Mouse (Mus musculus) B cell, adult 2 months (primary cell): Measurements from ENCODE around the gene Aspa.
"Not testable (repeated sequence)": the region's sequence is repeated elsewhere in the genome, so short reads cannot be mapped to it uniquely, and the experiment has no call there.

Source experiments
- DNase-seq, 2 experiments: peaks; one replicate each; pipeline ENCODE4 v3.0.0; 2022

The Aspa gene

DNA sequence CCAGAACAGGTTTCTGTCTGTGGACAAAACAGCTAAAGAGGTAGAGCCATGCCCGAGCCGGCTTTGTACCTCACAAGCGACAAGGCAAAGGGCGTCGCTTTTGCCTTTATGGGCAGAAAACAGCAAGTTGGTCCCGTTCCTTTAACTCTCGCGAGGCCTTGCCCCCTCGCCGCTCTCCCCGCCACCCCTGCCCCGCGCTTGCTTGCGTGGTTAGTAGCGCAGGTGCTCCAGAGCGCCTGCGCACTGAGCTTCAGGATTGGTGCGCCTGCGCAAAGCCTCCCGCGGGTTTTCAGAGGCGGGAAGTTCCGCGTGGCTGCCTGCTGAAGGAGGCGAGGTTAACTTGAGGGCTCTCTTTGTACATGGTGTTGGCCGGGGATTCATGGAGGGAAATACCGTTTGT lies at the start of gene Aspa, which contains the start of the genes Gm49340 and Spata22:
Gene Aspa, minus strand, starts transcription at position 155 of the 400 bp plus-strand sequence.
Gene Gm49340, plus strand, starts transcription at position 300 of the 400 bp plus-strand sequence.
Gene Spata22, plus strand, starts transcription at position 300 of the 400 bp plus-strand sequence.
- no peak for DNase-seq

DNA sequence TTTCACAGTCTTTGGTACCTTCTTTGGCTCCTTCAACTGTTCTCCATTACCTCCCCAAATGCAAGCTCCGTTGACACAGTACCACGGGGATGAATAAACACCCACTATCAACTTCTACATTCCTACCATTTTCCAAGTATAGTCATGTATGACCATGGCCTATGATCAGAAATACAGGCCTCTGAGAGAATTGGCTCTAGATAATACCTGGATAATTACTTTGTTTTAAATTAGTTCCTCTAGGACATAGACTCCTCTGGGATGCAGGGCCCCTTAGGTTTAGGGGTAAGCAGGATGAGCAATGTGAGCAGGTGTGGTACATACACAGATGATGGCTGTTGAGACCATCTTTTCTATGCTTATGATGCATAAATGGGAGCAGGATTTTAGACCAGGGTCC lies 41.5 kb upstream of the Aspa start, which contains the start of gene Olfr376:
Gene Olfr376, plus strand, starts transcription at position 301 of the 400 bp plus-strand sequence.
- DNase-seq = no peak

GRCm38 (mm10) chr11:73350483-73350882 lies 21.1 kb upstream of the Aspa start, which contains the start of gene Olfr20:
Olfr20 (plus strand) TSS chr11:73350783.
- no peak for DNase-seq

- no peak for DNase-seq
Observed at GRCm38 (mm10) chr11:73336919-73337318, 7.5 kb upstream of the Aspa start.

DNA sequence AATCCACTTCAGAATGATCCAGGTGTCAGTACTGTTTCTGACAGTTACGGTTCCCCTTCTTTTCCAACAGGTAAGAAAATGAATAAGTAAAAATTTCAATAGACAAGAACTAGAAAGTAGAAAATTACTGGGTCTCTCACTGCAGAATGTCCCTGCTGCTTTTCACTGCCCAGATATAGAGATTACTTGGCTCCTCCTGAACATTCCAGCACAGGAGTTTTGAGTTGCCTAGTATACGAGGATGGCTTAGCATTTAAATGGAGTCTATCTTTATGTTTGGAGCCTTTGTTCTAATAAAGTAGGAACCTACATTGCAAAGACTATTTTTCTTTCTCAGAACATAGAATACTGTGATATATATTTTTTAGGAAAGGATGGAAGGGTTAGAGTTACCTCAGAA lies 4.0 kb upstream of the Aspa start:
- no peak for DNase-seq

DNA sequence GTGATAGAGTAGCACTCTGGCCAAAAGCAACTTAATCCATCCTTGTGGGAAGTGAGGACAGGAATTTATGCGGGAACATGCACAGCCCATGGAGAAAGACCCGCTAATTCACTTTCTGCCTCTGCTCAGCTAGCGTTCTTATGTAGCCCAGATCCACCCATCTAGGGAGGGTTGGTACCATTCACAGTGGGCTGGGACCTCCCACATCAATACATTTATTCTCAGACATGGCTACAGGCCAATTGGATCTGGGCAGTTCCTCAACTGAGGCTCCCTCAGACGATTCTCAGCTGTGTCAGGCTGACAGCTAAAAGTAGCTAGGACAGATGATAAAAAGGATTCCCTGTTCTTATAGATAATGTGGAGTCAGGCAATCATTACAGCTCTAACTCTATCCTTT lies 2.0 kb downstream of the Aspa start:
- DNase-seq = no peak

- DNase-seq = no peak
Observed at GRCm38 (mm10) chr11:73326485-73326886, 2.9 kb downstream of the Aspa start.

DNA sequence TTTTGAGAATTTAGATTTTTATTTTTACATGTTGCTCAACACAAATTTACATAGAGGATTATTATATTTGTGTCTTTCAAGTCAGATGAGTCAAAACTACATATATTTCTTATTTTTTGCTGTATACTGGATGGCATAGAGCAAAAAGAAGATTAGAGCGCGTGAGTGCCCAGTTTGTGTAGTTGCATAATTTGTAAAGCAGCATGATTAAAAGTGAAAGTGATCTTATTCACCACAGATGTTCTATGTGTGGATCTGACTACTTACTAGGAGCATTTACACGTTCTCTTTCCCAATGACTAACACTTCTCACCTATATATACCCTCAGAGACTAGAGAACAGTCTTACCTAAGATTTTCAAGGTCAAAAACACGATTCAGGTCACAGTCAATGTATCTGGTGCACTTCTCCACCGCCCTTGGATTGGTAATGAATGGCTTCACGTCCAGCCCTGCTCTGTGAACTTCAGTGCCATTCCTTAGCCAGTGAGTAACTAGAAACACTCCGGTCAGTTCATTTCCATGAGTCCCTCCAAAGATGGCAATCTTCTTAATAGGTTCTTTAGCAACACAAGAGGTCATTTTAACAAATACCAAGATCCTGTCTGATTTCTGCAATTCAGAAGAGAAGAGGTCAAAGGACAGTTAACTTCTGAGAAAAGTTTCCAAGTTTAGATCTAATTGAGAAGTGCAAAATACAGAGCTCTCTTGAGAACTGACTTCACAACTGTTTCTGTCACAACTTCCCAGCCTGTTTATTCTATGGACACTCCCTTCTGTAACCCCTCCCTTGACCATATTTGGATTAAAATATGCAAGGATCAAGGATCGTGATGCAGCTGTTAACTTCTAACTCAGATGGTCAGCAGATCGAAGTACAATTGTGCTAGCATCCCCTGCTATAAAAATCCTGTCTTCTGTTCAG lies 5.2 kb downstream of the Aspa start:
- DNase-seq = no peak

DNA sequence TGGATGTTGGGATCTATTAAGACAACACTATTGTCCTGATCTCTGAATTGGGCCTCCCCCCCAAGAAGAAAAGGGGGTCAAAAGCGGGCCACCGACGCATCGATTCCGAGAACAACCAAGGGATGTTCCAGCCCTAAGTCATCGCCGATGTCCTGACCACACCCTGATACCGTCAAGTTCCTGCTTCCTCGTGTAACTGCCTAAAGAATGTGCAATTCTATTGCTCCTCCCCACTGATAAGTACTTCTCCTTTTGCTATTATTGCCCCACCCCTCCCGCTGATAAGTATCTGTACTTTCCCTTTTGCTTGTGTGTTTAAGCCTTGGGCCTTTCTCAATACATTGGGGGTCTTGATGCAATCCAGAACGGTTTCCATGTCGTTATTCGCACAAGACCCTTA lies 8.3 kb downstream of the Aspa start:
- not testable (repeated sequence) for DNase-seq

DNA sequence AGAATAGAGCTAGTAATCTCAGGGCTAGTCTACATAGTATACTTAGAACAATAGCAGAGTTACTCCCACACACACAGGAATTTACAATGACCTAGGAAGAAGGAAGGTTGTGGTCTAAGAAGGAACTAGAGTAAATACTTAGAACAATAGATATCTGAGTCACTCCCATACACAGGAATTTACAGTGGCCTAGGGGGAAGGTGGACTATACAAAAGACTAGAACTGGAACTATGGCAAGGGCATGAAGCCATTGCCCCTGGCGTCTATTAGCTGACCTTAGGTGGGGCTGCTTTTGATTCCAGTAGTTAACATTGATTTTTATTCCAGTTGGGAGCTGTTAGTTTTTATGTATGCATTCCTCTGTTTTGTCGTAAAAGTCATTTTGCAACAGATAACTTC lies 10.8 kb downstream of the Aspa start:
- DNase-seq = not testable (repeated sequence)

GRCm38 (mm10) chr11:73315961-73316360 lies 13.4 kb downstream of the Aspa start:
- no peak for DNase-seq

DNA sequence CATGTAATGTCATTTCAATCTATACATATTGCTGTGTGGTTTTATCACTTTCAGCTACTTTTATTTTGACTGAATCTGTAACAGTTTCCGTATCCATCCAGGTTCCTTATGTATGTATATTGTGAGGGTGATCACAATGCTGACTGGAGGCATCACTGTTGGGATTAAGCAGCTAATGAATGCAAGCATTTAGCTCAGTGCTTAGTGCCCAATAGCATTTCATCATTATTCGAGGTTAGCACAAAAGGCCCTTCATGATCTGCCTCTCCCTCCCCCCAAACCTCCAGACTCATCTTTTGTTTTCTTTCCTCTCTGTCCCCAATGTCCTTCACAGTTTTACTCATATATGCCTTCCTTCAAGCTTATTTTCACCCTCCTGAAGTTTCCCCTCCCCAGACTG lies 26.3 kb downstream of the Aspa start:
- no peak for DNase-seq

DNA sequence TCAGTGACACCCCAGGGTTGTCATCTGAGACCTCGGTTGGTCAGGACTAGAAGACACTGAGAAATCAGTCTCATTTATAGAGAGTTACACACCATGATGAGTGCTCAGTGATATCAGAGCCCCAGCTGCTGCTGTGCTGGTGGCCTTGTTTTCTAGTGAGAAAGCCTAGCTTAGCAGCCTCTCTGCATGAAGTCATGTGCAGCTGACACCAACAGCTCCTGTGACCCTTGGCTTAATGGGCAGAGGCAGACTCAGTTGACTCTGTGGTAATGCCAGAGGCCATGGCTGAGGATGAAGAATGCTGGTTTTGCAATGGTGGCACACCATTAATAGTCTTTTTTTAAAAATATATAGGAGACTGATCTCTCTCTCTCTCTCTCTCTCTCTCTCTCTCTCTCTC lies 39.8 kb downstream of the Aspa start:
- DNase-seq = no peak

DNA sequence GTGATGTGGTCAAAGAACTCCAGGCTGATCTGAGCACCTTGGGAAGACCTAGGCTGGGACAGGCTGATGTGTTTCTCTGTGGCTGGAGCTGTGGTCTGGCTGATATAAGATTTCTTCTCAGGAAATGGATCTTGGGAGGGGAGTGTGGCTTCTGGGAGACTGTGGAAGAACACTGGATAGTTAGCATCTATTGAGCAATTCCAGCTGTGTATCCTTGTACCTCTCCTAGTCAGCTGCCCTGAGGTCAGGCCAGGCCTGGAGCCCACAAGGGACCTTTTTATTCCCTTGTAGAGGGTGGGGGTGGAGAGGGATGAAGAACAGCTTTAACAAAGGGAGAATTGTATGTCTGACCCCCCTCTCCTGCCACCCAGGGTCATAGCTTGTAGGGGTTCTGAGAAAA lies 45.0 kb downstream of the Aspa start:
- DNase-seq = no peak

DNA sequence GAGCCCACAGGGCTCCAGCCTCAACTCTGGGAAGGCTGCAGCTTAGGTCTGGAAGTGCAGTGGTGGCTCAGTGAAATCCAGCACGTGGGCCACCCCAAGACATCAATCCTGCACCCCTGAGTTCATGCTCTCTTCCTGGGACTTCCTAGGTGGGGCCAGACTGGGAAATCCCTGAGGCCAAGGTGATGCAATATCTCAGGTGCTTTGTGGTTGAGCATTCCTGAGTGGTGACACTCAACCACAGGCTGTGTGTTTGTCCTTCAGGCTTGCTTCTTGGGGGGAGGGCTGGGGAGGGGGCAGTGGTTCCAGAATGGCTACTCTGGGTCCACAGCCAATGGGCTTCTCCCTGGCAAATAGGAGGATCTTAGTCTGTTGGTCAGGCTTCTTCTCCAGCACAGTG lies 45.5 kb downstream of the Aspa start:
- no peak for DNase-seq

- DNase-seq = no peak
Observed at GRCm38 (mm10) chr11:73283369-73283768, 46.0 kb downstream of the Aspa start.

DNA sequence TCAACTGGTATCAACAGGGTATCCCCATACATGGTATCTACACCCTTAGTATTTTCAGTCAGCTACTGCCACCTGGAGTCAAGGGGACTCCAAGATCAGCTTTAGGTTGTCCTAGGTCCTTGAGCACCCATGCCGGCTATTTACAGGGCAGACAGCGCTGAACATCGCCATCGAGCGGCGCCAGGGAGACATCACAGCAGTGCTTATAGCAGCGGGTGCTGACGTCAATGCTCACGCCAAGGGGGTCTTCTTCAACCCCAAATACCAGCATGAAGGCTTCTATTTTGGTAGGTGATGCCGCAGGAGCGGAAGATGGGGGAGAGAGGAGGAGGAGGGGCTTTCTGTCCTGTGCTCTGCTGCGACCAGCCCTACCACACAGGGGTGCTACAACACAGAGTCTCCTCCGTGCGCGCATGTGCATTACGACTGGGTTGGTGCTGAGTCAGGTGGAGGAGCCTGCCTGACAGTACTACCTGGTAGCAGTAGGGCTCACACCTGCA lies 47.8 kb downstream of the Aspa start:
- DNase-seq = peak; percentile 2 to 5

GRCm38 (mm10) chr11:73280710-73281109 lies 48.7 kb downstream of the Aspa start:
- no peak for DNase-seq

DNA sequence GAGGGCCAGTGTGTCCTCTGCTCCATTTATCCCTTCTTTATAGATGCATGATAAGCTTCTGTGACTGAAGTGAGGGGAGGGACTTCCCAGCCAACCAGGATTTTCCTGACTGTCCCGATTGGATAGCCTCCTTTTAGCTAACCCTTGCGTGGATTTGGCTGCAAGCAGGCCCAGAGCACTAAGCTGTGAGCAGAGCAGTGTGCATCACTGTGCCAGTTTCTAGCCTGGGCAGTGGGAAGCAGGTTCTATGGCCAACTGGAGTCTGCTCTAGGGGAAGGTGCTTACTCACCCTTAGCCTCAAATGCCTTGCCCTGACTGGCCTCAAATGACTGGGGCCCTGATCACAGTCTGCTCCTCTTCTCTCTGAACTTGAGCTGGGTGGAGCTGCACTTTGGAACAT lies 54.6 kb downstream of the Aspa start:
- no peak for DNase-seq

DNA sequence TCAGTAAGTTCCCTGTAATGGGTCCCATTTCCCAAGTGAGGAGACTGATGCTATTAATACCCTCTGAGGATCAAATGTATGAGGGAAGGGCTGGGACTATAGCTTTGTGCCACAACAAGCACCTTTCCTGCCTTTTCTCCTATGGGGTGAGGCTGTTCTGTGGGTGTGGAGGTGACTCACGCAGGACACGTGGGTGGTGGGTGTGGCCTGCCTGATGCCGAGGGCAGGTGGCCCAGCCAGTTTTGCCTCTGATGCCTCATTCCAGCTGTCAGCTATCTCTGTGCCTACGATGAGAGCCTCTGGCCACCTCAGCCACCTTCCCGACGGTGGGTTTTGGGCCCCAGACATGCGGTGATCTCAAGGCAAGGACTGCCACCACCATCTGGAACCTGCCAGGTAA lies 62.1 kb downstream of the Aspa start, which contains the start of gene Trpv3:
Gene Trpv3, plus strand, starts transcription at position 122 of the 400 bp plus-strand sequence.
- DNase-seq = no peak

DNA sequence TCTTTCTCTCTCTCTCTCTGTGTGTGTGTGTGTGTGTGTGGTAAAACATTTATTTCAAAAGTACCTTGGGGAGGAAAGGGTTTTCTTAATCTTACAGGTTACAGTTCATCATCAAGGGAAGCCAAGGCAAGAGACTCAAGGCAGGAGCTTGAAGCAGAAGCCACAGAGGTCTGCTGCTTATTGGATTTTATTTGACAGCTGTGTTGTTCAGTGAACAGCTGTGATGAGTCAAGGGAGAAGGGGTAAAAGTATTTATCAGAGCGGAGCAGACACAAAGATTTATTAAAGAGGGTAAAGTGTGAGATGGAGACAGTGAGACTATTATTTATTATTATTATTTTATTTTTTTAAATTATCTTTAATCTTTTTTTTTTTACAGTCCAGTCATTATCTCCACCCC lies 68.0 kb downstream of the Aspa start:
- DNase-seq = no peak

DNA sequence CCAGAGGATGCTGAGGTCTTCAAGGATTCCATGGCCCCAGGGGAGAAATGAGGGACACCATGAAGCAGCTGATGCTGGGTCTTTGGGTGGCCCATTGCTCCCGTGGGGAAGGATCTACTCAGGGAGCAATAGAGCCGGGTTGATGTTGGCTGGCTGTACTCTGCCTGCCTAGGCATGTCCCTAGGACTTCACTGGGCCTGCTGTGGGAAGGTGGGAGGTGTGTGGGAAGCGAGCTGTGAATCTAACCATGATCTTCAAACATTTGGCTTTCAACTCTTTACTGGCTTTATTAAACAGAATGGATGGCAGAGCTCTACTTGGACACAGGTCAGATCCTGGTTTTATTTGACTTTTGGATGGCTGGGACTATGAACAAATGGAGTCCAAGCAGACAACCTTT lies 68.9 kb downstream of the Aspa start:
- DNase-seq = no peak

GRCm38 (mm10) chr11:73258664-73259063 lies 70.7 kb downstream of the Aspa start:
- no peak for DNase-seq

DNA sequence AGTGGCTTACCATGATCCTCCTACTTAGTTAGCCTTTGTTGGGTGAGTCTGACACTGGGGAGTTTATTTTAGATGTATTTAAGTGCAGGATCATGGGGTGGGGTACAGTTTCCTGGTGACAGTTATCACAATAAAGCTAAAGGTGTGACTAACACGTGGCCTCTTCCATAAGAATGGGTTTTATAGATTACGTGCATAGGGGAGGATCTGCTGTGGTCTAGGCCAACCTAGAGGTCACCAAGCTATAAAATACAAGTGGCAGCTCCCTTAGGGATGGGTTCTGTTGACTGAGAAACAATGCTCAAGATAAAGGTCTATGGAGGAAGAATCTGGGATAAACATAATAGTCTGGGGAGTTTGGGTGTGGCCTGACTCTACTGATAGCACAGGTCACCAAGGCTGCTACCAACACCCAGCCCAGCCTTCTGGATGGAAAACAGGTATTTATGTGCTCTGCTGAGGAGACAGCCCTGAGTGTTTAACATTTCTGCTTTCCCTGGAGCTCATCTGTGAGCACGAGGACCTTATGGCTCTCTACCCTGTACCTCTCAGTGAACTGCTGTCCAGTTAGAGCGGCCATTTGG lies 71.9 kb downstream of the Aspa start:
- DNase-seq = no peak
